Mouse (Mus musculus) WW6 (cell line): ENCODE measurements around the gene Usp34.
"Not testable (repeated sequence)": the region's sequence is repeated elsewhere in the genome, so short reads cannot be mapped to it uniquely, and the experiment has no call there.

Source experiments
- DNase-seq: peaks from one replicate; pipeline ENCODE4 v3.0.0-alpha.2; 2013; ENCODE audit warnings: low read depth, low spot score

Usp34 gene

GRCm38 (mm10) chr11:23357226-23357625 lies 50.5 kb downstream of the Usp34 start:
- DNase-seq: not testable (repeated sequence)

- not testable (repeated sequence) for DNase-seq
These were observed 53.1 kb downstream of the Usp34 start for GRCm38 (mm10) chr11:23359687-23360235.

DNA sequence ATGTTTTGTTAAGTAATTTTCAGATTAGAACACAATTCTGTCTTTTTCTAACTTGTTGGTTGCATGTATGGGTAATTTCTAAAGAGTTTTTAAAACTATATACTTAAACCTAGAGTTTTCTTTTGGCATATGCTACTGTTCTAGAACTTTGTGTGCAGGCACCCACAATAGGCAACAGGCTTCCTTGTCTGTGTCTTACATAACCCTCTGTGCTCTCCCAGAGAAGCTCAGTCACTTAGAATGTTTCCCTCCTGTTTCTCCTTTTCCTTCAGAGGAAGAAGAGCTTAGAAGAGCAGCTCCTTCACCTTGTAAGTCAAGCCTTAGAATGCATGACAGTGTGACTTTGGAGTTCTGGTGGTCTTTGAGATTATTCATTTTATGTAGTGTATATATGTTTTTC lies 55.6 kb downstream of the Usp34 start:
- no peak for DNase-seq

DNA sequence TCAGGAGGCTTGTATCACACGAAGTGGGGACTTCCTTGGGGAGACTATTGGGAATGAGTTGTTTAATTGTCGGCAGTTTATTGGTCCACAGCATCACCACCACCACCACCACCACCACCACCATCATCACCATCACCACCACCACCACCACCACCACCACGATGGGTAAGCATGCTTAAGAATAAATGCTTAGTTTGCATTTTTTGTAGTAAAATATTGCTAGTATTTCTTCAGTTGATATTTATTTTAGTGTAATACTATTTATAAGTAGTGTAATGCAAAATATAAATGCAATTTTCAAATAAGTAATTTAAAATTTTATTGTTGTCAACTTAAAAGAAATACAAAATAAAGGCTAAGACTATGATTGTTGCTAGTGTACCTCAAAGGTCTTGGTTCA lies 57.7 kb downstream of the Usp34 start:
- DNase-seq: no peak

- no peak for DNase-seq
These were observed 65.3 kb downstream of the Usp34 start for GRCm38 (mm10) chr11:23372032-23372431.

DNA sequence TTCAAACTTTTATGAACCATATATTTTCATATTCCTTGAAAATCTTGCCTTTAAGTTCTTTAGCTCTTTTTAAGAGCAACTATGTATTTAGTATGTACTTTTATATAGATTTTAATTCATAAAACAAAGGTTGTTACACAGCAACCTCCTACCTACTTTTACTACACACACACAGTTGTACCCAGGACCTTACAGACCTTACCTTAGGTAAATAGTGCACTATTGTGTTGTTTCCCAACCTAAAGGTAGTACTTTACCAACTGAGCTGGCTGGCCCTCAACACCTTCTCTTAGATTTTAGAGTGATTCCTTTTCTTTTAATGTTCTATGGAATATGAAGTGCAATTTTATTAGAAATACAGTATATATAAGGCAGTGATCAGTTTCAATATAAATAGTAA lies 65.8 kb downstream of the Usp34 start:
- DNase-seq: no peak

- no peak for DNase-seq
These were observed 73.4 kb downstream of the Usp34 start for GRCm38 (mm10) chr11:23380055-23380454.

DNA sequence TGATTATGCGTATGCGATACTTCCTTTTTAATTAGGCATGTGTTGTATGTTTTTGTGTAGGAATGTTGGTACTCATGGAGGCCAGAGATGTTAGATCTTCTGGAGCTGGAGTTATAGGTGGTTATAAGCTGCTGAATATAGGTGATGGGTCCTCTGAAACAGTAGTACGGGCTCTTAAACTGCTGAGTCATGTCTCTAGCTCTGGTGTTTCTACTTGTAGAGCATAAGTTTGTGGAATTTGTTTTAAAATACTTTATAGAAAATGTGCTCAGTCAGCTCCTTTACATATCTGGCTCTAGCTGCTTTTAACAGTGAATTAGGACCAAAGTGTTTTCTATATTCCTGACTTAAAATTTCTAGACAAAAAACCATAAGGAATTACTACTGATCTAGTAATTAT lies 73.9 kb downstream of the Usp34 start:
- no peak for DNase-seq

DNA sequence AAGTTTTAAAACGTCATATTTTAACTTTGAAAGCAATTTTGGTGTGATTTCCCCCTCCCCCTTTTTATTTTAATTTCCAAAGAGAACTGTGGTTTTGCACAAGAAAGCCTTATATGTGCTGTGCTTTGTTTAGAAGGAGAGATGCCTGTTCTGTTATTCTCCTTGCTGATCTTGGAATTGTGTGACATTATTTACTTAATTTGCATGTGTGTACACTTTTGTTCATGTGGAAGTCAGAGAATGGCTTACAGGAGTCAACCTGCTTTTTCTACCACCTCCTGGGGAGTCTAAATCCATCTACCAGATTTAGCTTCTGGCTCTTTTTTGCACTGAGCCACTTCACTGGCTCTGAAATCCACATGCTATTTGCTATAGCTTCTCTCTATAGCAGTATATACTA lies 76.1 kb downstream of the Usp34 start:
- DNase-seq: no peak

DNA sequence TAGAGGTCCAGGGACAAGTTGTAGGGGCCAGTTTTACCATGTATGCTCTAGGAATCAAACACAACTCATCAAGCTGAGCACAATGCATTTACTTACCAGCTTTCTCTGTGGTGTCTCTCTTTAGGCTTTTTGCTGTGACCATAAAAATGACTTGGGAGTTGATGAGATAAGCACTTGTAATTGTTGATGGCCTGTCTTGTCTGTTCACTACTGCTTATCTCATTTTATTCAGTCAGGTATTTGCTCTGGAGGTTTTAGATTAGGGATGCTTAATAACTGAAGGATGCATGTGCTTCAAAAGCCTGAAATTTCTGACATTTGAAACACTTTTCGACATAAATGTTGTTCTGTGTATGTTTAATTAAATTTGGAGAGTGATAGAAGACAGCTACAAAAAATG lies 83.0 kb downstream of the Usp34 start:
- no peak for DNase-seq

- no peak for DNase-seq
These were observed 85.9 kb downstream of the Usp34 start for GRCm38 (mm10) chr11:23392567-23392966.

GRCm38 (mm10) chr11:23396608-23397007 lies 89.9 kb downstream of the Usp34 start:
- DNase-seq: no peak

DNA sequence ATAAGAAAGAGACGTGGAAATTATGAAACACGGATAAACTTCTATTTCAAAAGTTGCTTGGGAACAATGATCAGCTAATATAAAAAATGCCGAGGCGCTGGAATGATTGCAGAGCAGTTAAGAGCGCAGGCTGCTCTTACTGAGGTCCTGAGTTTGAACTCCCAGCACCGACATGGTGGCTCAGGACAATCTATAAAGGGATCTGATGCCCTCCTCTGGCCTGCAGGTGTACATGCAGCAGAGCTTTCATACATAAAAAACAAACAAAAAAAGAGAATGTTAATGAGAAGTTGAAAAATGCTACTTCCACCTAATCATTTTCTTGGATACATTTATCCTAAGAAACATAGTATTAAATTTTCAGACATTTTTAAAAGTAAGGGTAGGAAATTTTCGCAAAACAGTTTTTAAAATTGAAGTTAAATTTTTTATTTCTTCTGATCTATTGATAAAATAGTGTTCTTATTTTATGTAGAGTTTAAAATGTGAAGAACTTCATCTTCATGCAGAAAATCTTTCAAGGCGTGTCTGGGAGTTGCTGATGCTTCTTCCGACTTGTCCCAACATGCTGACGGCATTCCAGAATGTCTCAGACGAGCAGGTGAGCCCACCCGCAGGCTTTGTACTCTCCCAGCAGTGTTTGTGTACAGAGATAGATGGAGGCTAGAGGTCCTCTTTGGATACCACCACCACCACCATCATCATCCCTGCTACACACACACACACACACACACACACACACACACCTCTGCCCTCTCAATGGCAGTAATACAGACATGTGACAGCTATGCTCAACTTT lies 94.5 kb downstream of the Usp34 start:
- peak; percentile 13 for DNase-seq

DNA sequence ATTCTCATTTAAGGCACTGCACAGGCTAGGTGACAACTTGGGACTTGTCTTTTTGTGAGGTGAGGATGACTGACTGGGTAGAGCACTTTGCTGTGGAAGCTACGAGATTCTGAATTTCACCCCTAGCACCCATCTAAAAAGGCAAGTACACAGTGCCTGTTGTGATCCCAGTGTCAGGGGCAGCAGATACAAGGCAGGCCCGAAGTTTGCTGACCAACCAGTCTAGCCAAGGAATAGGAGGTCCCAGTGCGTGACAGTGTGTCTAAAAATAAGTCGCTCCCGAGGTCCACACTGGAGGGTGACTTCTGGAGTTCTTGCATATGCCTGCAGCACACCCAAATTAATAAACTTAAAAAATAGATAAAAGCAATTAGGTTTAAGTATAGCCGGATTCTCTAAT lies 121.6 kb downstream of the Usp34 start:
- DNase-seq: no peak

DNA sequence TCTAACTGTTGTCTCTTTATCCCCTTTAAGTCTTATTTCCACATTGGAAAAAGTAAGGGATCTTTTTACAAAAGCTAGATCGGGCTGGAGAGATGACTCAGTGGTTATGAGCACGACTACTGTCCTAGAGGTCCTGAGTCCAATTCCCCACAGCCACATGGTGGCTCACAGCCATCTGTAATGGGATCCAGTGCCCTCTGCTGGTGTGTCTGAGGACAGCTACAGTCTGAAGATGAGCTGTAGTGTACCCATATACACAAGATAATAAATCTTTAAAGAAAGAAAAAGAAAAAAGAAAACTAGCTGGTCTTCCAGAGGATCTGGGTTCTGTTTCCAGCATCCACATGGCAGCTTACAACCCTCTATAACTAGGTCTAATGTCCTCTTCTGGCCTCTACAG lies 123.3 kb downstream of the Usp34 start:
- DNase-seq: no peak

DNA sequence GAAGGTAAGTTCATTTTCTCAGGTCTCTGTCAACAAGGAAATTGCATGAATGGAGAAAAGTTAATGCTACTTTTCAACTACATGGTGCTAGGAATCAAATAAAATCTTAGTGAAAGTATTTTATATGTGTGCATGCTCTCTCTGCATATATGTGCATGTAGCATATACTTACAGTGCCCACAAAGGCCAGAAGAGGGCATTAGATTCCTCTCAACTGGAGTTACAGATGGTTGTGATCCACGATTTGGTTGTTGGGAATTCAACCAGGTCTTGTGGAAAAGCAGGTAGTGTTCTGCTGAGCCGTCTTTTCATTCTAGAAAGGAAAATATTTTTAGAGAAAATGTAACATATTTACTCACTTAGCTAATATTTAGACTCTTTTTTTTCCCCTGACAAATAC lies 129.4 kb downstream of the Usp34 start:
- DNase-seq: no peak

DNA sequence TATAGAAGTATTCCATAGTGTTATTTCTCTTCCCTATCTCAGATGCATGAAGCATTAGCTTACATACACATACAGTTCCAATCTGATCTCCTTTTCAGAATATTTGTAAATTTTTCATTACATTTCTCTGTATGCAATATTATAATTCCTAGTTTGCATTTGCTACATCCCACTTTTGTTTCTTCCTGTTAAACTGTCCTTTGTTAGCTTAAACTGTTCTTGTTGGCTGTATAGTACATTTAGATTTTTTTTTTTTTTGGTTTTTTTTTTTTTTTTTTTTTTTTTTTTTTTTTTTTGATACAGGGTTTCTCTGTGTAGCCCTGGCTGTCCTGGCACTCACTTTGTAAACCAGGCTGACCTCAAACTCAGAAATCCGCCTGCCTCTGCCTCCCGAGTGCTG lies 159.2 kb downstream of the Usp34 start:
- not testable (repeated sequence) for DNase-seq

GRCm38 (mm10) chr11:23489955-23490354 lies 183.3 kb downstream of the Usp34 start:
- no peak for DNase-seq

DNA sequence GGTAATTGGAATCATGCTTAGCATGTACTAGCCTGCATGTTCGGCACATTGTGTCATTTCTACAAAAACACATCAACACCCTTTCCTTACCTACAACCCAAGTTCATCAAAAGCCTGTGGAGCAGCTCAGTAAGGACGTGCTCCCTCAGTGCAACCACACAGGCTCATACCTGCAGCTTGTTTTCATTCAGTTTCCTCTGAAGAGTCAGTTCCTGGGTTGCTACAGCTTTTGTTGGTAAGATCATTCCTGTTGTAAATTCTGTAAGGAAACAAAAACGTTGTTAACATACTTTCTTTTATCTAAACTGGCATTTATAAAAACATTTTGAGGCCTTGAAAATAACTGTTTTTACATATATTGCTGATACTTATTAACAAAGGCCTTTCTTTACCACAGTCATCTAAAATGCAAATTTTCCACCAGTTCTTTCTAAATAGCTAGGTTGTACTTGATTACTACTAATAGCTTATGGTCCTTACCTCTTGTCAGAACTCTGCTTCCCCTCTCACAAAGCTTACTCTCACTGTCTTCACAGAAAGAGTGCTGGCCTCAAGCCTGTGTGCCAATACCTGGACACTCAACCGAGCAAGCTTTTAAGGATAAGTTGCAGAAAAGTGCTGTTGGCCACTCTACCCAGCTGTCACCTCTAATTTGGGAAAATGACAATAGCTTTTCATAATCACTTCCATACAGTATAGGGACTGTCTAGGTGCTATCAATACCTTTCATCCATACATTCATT lies 185.5 kb downstream of the Usp34 start:
- no peak for DNase-seq

DNA sequence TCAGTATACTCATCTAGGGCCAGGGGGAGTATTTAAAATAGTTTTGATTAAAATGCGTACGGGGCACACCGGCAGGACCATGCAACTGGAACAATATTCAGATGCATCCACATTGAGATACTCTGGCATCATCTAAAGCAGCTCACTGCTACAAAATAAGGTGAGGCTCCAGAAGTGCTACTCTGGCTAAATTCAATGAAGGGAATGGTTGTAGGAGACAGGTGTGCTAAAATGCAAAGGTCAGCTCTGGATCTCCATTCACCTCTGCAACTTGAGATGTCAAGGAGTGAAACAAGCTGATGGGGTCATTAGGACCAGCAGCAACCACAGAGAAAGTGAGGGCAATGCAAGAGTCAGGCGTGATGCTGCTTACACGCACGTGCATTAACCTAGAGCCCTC lies 188.5 kb downstream of the Usp34 start:
- no peak for DNase-seq

- DNase-seq: no peak
These were observed 190.0 kb downstream of the Usp34 start for GRCm38 (mm10) chr11:23496661-23497060.

- DNase-seq: peak; percentile 61
These were observed 190.6 kb downstream of the Usp34 start for GRCm38 (mm10) chr11:23497335-23497717.
